Mouse (Mus musculus) lung, postnatal 0 days (tissue): ENCODE results near the gene Figla. TPM values are rescaled to one million over a fixed set of nuclear protein-coding genes. Genes with fewer than 3 reads are reported as not detected.

Experiments
- ATAC-seq: fragments of 200-750 bp; cut with Nextera tagmentation; 2 replicates; pipeline ENCODE4 v1.8.0; 2017; ENCODE audit warnings: moderate library complexity
- DNase-seq: peaks from one replicate; pipeline ENCODE4 v3.0.0-alpha.2; 2016; ENCODE audit warnings: low spot score
- H3K27ac ChIP-seq: fragments of 300-500 bp; sonication (generic); 2 replicates; pipeline ENCODE4 v1.5.1; 2014; ENCODE audit warnings: antibody characterized with exemption, mild to moderate bottlenecking, low read length, mixed read lengths
- H3K27me3 ChIP-seq: fragments of 300-500 bp; sonication (generic); replicated peaks from 2 replicates; pipeline ENCODE4 v1.6.1; 2014; ENCODE audit warnings: low read length, mixed read lengths; ENCODE audit not compliant: insufficient read depth
- H3K36me3 ChIP-seq: fragments of 300-500 bp; sonication (generic); 2 replicates; pipeline ENCODE4 v1.6.1; 2014; ENCODE audit warnings: low read length, mixed read lengths; ENCODE audit not compliant: insufficient read depth
- H3K4me1 ChIP-seq: fragments of 300-500 bp; sonication (generic); 2 replicates; pipeline ENCODE4 v1.6.1; 2014; ENCODE audit warnings: antibody characterized with exemption, low read depth, low read length, mixed read lengths; ENCODE audit not compliant: insufficient read depth
- H3K4me2 ChIP-seq: fragments of 300-500 bp; sonication (generic); replicated peaks from 2 replicates; pipeline ENCODE4 v1.6.1; 2014; ENCODE audit warnings: low read depth, mild to moderate bottlenecking, low read length, moderate library complexity, mixed read lengths
- H3K4me3 ChIP-seq: fragments of 300-500 bp; sonication (generic); 2 replicates; pipeline ENCODE4 v1.5.1; 2014; ENCODE audit warnings: low read depth, low read length
- H3K9ac ChIP-seq: fragments of 300-500 bp; sonication (generic); replicated peaks from 2 replicates; pipeline ENCODE4 v1.6.1; 2014; ENCODE audit warnings: low read depth, mild to moderate bottlenecking
- H3K9me3 ChIP-seq: fragments of 300-500 bp; sonication (generic); 2 replicates; pipeline ENCODE4 v1.6.1; 2016; ENCODE audit warnings: low read length, mixed read lengths
- CTCF ChIP-seq: IDR thresholded peaks from 2 replicates; pipeline ENCODE4 v1.5.1; 2016; ENCODE audit warnings: antibody characterized with exemption, mild to moderate bottlenecking
- EP300 ChIP-seq: IDR thresholded peaks from 2 replicates; pipeline ENCODE4 v1.6.1; 2016; ENCODE audit warnings: antibody characterized with exemption, mild to moderate bottlenecking, control low read depth
- WGBS: fragments of 180-500 bp; shearing (Covaris S2); extraction: QIAGEN DNeasy Blood & Tissue Kit; methylation state at CpG from one replicate; pipeline ENCODE4 v1.1.7; 2014; 5-methylcytosine and 5-hydroxymethylcytosine counted together
- polyA plus RNA-seq: library from polyadenylated mRNA; unstranded; fragments of >200 nt; fragmentation: Nextera tagmentation; extraction: Ambion mirVana; gene quantifications from 2 replicates; pipeline ENCODE4 v1.2.1, GENCODE M21; 2015

Gene Figla
- polyA plus RNA-seq, 1 experiment from 2014 or later: not detected

- TF ChIP-seq CTCF: no peak
- no peak for TF ChIP-seq EP300
- no peak overlapping the region for H3K9ac ChIP-seq
- peak; percentile 80 for ATAC-seq
- no peak overlapping the region for H3K4me2 ChIP-seq
- no peaks in the 10 kb centered on the region for H3K9me3 ChIP-seq
- H3K4me1 ChIP-seq: 0 out of 2 replicates have a peak, but pooled peaks cover 6% of the 10 kb centered on the region
- no peaks in the 10 kb centered on the region for H3K36me3 ChIP-seq
- WGBS: 53% methylated on average over 8 of the region's 8 CpGs
- no peak overlapping the region for H3K4me3 ChIP-seq
- DNase-seq: peak; percentile 59
- no peak overlapping the region for H3K27ac ChIP-seq
- 0 out of 2 replicates have a peak, but pooled peaks cover 13% of the 10 kb centered on the region for H3K27me3 ChIP-seq
These were observed 10.8 kb downstream of the Figla start for GRCm38 (mm10) chr6:86026632-86027292.

DNA sequence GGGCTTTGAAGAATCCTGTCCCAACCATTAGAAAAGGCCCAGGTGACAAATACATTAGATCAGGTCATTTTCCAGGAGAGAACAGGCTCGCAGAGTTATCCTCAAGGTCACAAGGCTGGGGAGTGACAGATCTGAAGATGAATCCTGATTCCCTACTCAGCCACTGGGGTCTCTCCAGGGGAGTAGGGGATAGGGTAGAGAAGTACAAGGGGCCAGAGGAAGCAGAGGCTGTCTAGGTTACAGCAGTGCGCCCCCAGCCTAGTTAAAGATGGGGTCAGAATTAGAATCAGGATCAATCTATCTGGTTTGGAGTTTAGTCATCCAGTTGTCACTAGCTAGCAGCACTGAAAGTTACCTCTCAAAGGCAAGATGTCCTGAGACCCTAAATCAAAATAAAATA lies 12.2 kb downstream of the Figla start:
- no peak for TF ChIP-seq CTCF
- no peak for TF ChIP-seq EP300
- Histone ChIP-seq H3K9me3 (no peaks in the 10 kb centered on the region), H3K36me3 (no peaks in the 10 kb centered on the region), H3K9ac (no peak overlapping the region), H3K27ac (no peak overlapping the region), H3K4me1 (0 out of 2 replicates have a peak, but pooled peaks cover 6% of the 10 kb centered on the region), H3K4me3 (no peak overlapping the region; the same call in 1 of the 2 replicates), H3K27me3 (0 out of 2 replicates have a peak, but pooled peaks cover 13% of the 10 kb centered on the region), H3K4me2 (peak overlapping the region; percentile 68)
- DNase-seq: no peak
- no peak for ATAC-seq
- WGBS: 71% methylated on average over 2 of the region's 2 CpGs

DNA sequence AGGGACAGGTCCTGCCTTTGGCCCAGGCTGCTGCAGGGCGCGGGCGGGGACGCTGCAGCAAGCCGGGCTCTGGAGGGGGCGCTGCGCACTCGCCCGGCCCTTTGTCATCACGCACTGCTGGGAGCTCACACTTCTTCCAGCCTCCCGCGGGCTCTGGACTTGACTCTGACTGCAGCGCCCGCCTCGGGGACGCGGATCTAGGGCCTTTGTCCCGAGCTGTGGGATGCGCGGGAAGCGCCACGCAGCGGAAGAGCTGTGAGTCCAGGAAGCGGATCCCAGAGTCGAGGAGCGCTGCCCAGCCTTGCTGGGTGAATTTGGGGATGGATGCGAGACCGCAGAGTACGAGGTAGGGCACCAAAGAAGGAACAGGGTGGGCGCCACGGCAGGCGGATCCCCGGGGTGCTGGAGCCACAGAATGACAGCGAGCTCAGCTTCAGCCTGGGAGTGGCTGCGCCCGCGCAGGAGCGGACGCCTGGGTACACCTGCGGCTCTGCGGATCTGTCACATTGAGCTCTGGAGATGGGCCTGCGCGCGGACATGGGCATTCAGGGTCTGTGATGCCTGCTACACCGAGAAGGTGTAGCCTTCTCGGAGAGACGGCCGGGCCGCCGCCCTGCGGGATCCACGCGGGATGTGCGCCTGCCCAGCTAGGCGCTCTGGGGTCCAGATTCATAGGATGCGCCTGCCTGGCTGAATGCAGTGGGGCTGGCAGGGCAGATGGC lies 12.8 kb downstream of the Figla start, which contains the start of gene Add2:
Add2 (plus strand) TSS at position 81 of the 722 bp plus-strand sequence.
- Histone ChIP-seq H3K36me3 (no peaks in the 10 kb centered on the region), H3K4me2 (peak within 1 kb of the TSS; percentile 68), H3K27ac (no peak within 1 kb of the TSS), H3K9me3 (no peaks in the 10 kb centered on the region), H3K9ac (0 out of 2 replicates have a peak within 1 kb of the TSS, but pooled peaks have one; percentile 12), H3K4me3 (peak within 1 kb of the TSS; percentile 31), H3K27me3 (0 out of 2 replicates have a peak, but pooled peaks cover 13% of the 10 kb centered on the region), H3K4me1 (0 out of 2 replicates have a peak, but pooled peaks cover 6% of the 10 kb centered on the region)
- no peak for ATAC-seq
- WGBS: 3% methylated on average over 54 of the region's 56 CpGs
- peak; percentile 16 for DNase-seq
- no peak for TF ChIP-seq EP300
- peak; percentile 45; the same call in 1 of the 2 replicates for TF ChIP-seq CTCF

DNA sequence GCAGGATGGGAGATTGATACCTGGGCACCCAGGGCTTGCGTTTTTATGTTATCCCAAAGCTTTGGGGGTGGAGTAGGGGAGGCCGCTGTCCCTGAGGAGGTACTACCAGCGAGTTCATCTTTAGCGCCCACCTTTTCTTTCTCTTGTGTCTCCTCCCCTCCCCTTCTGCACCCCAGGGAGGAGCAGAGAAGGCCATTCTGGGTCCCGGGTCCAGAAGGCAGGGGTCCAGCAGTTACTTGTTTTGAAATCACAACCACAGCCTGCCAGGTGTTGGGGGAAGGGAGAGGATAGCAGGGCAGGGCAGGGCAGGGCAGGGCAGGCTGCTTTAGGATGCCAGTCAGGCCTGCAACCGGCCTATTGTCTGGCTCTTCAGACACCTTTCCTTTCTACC lies 13.3 kb downstream of the Figla start:
- no peak overlapping the region for H3K9ac ChIP-seq
- no peak overlapping the region for H3K27ac ChIP-seq
- DNase-seq (no peak), ATAC-seq (no peak)
- 0 out of 2 replicates have a peak, but pooled peaks cover 6% of the 10 kb centered on the region for H3K4me1 ChIP-seq
- 0 out of 2 replicates have a peak, but pooled peaks cover 13% of the 10 kb centered on the region for H3K27me3 ChIP-seq
- no peaks in the 10 kb centered on the region for H3K9me3 ChIP-seq
- peak overlapping the region; percentile 31 for H3K4me3 ChIP-seq
- TF ChIP-seq CTCF (no peak), EP300 (no peak)
- no peaks in the 10 kb centered on the region for H3K36me3 ChIP-seq
- WGBS: 16% methylated on average over 4 of the region's 6 CpGs
- H3K4me2 ChIP-seq: peak overlapping the region; percentile 68

DNA sequence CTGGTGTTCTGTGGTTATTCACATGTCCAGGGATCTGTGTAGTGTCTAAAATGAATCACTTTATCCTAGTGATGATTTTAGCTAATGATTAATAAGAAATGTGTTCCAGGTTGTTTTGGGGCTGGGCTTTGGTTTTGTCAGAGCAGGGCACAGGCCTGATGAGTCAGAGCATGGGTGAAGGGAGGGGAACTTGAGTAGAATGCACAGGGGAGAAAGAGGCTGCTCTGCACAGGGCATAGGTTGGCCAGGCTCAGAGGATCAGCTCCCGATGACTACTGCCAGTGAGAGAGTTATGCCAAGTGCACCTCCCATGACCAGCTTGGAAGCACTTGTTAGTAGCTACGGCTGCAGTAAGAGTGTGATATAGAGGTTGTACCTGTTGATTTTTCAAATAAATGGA lies 15.6 kb downstream of the Figla start:
- Histone ChIP-seq H3K27me3 (0 out of 2 replicates have a peak, but pooled peaks cover 13% of the 10 kb centered on the region), H3K4me2 (no peak overlapping the region), H3K9ac (no peak overlapping the region), H3K27ac (no peak overlapping the region), H3K36me3 (no peaks in the 10 kb centered on the region), H3K4me1 (0 out of 2 replicates have a peak, but pooled peaks cover 6% of the 10 kb centered on the region), H3K4me3 (no peak overlapping the region), H3K9me3 (no peaks in the 10 kb centered on the region)
- no peak for ATAC-seq
- DNase-seq: peak; percentile 6
- TF ChIP-seq CTCF: no peak
- WGBS: 65% methylated on average over 2 of the region's 2 CpGs

DNA sequence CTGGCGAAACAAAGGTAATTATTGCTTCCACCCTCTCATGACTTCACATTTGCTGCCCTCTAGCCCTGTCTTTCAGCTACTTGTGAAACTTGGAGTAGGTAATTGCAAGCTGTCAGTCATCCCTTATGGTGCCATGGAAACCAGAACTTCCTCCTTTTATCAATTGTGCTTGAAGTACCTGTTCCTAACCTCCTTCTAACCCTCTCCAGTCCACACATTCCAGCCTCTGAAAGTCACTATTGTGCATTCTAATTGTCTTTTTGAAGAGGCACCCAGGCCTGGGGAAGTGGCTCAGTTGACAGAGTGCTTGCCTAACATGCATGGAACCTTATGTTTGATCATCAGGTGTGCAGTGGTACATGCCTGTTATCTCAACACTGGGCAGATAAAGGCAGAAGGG lies 17.7 kb downstream of the Figla start:
- WGBS: 58% methylated on average over 1 of the region's 1 CpGs
- Histone ChIP-seq H3K4me1 (0 out of 2 replicates have a peak, but pooled peaks cover 4% of the 10 kb centered on the region), H3K9ac (no peak overlapping the region), H3K4me3 (no peak overlapping the region), H3K9me3 (no peaks in the 10 kb centered on the region), H3K27me3 (0 out of 2 replicates have a peak, but pooled peaks cover 7% of the 10 kb centered on the region), H3K36me3 (no peaks in the 10 kb centered on the region), H3K4me2 (no peak overlapping the region), H3K27ac (no peak overlapping the region)
- TF ChIP-seq EP300 (no peak), CTCF (no peak)
- DNase-seq: peak; percentile 62
- peak; percentile 54 for ATAC-seq
